Mouse (Mus musculus): ENCODE data around the gene Lias. TPM values are rescaled to one million over a fixed set of nuclear protein-coding genes. Genes with fewer than 3 reads are reported as not detected.

Lias gene
- polyA plus RNA-seq (2012; rRNA removed): 46.3 and 47.0 TPM in 2 replicates

DNA sequence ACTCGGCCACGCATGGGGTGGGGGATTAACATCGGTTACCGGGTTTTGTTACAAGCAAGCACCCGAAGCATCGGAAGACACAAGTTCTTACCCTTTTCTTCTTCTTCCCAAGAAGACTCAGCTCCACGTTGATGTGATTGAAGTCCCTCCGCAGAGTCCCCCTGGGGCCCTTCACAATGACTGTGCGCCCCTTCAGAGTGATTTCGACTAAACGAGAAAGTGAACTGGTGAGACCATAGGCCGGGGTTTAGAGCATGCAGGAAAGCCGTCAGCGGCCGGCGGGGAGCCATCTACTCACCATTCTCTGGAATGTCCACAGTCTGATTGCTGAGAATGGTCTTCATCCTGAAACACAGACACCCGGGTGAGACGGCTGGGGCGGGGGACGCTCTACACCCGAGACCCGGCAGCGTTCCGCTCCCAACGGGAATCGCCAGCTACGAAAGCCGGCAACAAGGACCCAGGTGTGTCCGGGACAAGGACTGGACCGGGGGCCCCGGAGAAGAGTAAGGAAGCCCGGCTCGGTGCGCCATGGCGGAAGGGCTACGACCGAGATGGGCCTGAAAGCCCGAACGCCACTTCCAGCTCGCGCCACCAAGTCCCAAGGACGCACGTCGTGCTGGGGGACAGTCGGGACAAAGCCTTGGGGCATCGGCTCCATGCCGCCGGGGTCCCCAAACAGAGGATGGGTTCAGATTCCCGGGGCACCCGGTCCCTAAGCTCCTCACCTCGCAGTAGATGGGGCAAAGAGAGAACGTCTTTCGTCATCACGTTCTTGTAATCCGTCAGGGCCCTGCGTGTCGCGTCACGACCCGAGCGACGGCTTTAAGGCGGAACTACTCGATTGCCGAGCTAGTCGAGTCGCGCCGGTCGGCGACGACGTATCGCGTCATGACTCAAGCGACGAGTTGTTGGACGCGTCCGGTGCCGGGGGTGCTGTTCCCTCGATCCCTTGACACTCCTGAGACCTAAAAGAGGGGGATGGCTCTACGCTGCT, at the start of gene Lias, which contains the start of gene Rpl9:
Gene Lias, plus strand, starts transcription at position 850 of the 997 bp plus-strand sequence.
Gene Rpl9, minus strand, starts transcription at position 797 of the 997 bp plus-strand sequence.
- no peaks in the 10 kb centered on the region; the same call in 1 of the 2 replicates for H3K4me1 ChIP-seq (ENCODE audit: control insufficient read depth, insufficient read depth, low read length)
- H3K27ac ChIP-seq (ENCODE audit: insufficient read depth, low read length): peak within 1 kb of the TSS; percentile 72
- peak within 1 kb of the TSS; percentile 86 for H3K4me3 ChIP-seq (replicated peaks; ENCODE audit: insufficient read depth, low read depth, low read length)
- TF ChIP-seq CTCF (IDR thresholded peaks at IDR 0.05; ENCODE audit: borderline replicate concordance, insufficient read depth, low read depth, low read length) (no peak), POLR2A (IDR thresholded peaks at IDR 0.05; ENCODE audit: borderline replicate concordance, insufficient read depth, low read length) (peak; percentile 89)
- peak; percentile 99 to 100 for DNase-seq
- WGBS: under 1% methylated on average over 83 of the region's 83 CpGs
- no peaks in the 10 kb centered on the region for H3K27me3 ChIP-seq (ENCODE audit: control insufficient read depth, insufficient read depth, low read length)

DNA sequence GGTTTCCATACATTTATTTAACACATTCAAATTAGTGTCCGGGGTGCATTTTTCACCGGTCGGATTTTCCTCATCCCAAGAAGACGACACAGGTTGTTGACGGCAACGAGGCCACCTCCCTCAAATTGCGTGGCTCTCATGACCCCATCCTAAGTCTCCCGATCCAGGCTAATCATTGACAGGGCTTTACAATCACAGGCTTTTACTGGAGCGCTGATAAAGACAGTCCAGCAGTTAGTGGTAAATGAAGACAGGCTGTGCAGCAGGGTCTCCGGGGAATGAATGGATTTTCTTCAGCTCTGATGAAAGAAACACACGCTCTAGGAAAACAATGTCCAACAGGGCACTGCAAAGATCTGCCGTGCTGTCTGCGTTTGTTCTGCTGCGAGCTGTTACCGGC, 43.1 kb upstream of the Lias start, which contains the start of gene Klb:
Gene Klb, plus strand, starts transcription at position 147 of the 400 bp plus-strand sequence.
- DNase-seq: no peak
- TF ChIP-seq POLR2A (IDR thresholded peaks at IDR 0.05; ENCODE audit: borderline replicate concordance, insufficient read depth, low read length) (no peak), CTCF (IDR thresholded peaks at IDR 0.05; ENCODE audit: borderline replicate concordance, insufficient read depth, low read depth, low read length) (no peak)
- Histone ChIP-seq H3K4me3 (replicated peaks; ENCODE audit: insufficient read depth, low read depth, low read length) (no peak within 1 kb of the TSS), H3K27me3 (ENCODE audit: control insufficient read depth, insufficient read depth, low read length) (no peaks in the 10 kb centered on the region), H3K27ac (ENCODE audit: insufficient read depth, low read length) (no peak within 1 kb of the TSS), H3K4me1 (ENCODE audit: control insufficient read depth, insufficient read depth, low read length) (no peaks in the 10 kb centered on the region)
- WGBS: 63% methylated on average over 15 of the region's 15 CpGs

DNA sequence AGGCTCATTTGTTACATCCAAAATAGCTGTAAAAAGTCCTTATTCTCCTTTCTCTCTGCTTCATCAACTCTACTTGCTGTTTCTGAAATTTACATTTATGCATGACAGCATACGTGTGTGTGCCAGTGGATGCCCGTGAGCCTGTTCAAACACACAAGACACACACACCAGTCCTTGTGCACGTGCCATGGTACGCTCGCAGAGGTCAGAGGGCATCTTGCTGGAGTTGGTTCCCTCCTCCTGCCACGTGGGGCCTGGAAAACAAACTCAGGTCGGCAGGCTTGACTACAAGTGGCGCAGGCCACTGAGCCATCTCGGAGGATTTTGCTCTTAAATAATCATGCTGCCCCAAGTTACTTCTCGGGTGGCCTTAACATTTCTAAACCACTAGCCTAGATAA, 40.8 kb upstream of the Lias start:
- Histone ChIP-seq H3K4me3 (replicated peaks; ENCODE audit: insufficient read depth, low read depth, low read length) (no peak overlapping the region), H3K4me1 (ENCODE audit: control insufficient read depth, insufficient read depth, low read length) (no peaks in the 10 kb centered on the region), H3K27ac (ENCODE audit: insufficient read depth, low read length) (no peak overlapping the region), H3K27me3 (ENCODE audit: control insufficient read depth, insufficient read depth, low read length) (no peaks in the 10 kb centered on the region)
- WGBS: 68% methylated on average over 10 of the region's 10 CpGs
- no peak for DNase-seq
- TF ChIP-seq POLR2A (IDR thresholded peaks at IDR 0.05; ENCODE audit: borderline replicate concordance, insufficient read depth, low read length) (no peak), CTCF (IDR thresholded peaks at IDR 0.05; ENCODE audit: borderline replicate concordance, insufficient read depth, low read depth, low read length) (no peak)

DNA sequence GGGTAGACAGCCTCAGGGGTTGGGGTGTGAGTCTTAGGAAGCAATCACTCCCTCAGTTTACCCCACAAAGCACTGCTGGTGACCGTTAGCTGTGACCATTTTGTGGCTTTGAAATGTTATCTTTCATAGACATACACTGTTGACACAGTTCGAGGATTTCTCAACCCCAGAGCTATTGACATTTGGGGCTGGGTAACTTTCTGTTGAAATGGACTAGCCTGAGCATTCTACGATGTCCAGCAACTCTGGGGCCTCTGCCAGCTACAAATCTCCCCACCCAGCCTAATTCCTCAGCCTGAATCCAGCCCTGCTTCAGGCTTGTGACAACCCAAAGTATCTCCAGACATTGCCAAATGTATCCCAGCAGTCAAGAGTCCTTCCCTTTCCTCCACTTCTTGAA, 37.2 kb upstream of the Lias start:
- Histone ChIP-seq H3K4me3 (replicated peaks; ENCODE audit: insufficient read depth, low read depth, low read length) (no peak overlapping the region), H3K27ac (ENCODE audit: insufficient read depth, low read length) (no peak overlapping the region), H3K27me3 (ENCODE audit: control insufficient read depth, insufficient read depth, low read length) (no peaks in the 10 kb centered on the region), H3K4me1 (ENCODE audit: control insufficient read depth, insufficient read depth, low read length) (no peaks in the 10 kb centered on the region)
- DNase-seq: no peak
- 83% methylated on average over 3 of the region's 3 CpGs for WGBS
- TF ChIP-seq CTCF (IDR thresholded peaks at IDR 0.05; ENCODE audit: borderline replicate concordance, insufficient read depth, low read depth, low read length) (no peak), POLR2A (IDR thresholded peaks at IDR 0.05; ENCODE audit: borderline replicate concordance, insufficient read depth, low read length) (no peak)

DNA sequence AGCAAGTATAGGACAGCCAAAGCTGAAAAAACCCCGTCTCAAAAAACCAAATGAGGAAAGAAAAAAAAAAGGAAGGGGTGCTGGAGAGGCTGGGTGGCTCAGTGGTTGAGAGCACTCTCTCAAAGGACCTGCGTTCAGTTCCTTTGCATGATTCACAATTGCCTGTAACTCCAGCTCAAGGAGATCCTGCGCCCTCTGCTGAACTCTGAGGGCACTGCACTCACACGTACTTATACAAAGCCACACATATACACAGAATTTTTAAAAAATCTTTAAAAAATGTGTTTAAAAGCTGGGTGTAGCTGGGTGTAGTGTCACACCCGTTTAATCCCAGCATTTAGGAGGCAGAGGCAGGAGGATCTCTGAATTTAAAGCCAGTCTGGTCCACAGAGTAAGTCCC, 36.3 kb upstream of the Lias start:
- no peak for DNase-seq
- Histone ChIP-seq H3K4me3 (replicated peaks; ENCODE audit: insufficient read depth, low read depth, low read length) (no peak overlapping the region), H3K27ac (ENCODE audit: insufficient read depth, low read length) (no peak overlapping the region), H3K4me1 (ENCODE audit: control insufficient read depth, insufficient read depth, low read length) (no peaks in the 10 kb centered on the region), H3K27me3 (ENCODE audit: control insufficient read depth, insufficient read depth, low read length) (no peaks in the 10 kb centered on the region; the same call in 1 of the 2 replicates)
- WGBS: 74% methylated on average over 5 of the region's 5 CpGs
- no peak for TF ChIP-seq CTCF (IDR thresholded peaks at IDR 0.05; ENCODE audit: borderline replicate concordance, insufficient read depth, low read depth, low read length)
- no peak for TF ChIP-seq POLR2A (IDR thresholded peaks at IDR 0.05; ENCODE audit: borderline replicate concordance, insufficient read depth, low read length)

DNA sequence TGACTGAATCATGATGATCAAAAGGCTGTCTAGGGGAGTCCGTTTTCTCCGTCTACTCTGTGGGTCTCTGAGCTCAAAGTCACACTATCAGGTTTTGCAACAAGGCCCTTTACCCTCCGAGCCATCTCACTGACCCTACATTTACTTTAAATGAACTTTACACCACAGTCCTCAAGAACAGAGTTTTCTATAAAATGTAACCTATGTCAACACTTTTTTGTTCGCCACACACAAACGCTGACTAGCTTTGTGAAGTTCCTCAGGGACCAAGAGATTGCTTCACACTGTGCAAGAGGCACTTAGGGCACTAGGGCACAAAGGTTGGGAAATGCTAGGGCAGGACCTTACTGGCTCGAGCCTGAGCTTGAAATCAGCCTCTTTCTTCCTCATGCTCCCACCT, 34.4 kb upstream of the Lias start:
- Histone ChIP-seq H3K4me3 (replicated peaks; ENCODE audit: insufficient read depth, low read depth, low read length) (no peak overlapping the region), H3K27me3 (ENCODE audit: control insufficient read depth, insufficient read depth, low read length) (no peaks in the 10 kb centered on the region; the same call in 1 of the 2 replicates), H3K27ac (ENCODE audit: insufficient read depth, low read length) (no peak overlapping the region), H3K4me1 (ENCODE audit: control insufficient read depth, insufficient read depth, low read length) (no peaks in the 10 kb centered on the region)
- DNase-seq: no peak
- WGBS: 85% methylated on average over 6 of the region's 6 CpGs
- no peak for TF ChIP-seq CTCF (IDR thresholded peaks at IDR 0.05; ENCODE audit: borderline replicate concordance, insufficient read depth, low read depth, low read length)
- no peak for TF ChIP-seq POLR2A (IDR thresholded peaks at IDR 0.05; ENCODE audit: borderline replicate concordance, insufficient read depth, low read length)

DNA sequence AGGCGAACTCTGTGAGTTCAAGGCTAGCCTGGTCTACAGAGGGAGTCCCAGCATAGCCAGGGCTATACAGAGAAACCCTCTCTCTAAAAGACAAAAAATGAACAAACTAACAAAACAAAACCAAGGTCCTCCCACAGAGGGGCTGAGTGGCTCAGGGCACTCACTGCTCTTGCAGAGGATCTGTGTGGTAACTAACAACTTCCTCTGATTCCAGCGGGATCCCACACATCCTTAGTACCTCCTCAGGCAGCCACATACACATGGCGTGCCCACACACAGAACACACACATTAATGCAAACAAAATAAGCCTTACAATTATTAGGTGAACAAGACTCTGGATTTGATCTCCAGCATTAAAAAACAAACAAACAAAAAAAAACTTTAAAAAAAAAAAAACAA, 33.5 kb upstream of the Lias start:
- 89% methylated on average over 3 of the region's 3 CpGs for WGBS
- Histone ChIP-seq H3K4me3 (replicated peaks; ENCODE audit: insufficient read depth, low read depth, low read length) (no peak overlapping the region), H3K4me1 (ENCODE audit: control insufficient read depth, insufficient read depth, low read length) (no peaks in the 10 kb centered on the region), H3K27ac (ENCODE audit: insufficient read depth, low read length) (no peak overlapping the region), H3K27me3 (ENCODE audit: control insufficient read depth, insufficient read depth, low read length) (no peaks in the 10 kb centered on the region; the same call in 1 of the 2 replicates)
- TF ChIP-seq POLR2A (IDR thresholded peaks at IDR 0.05; ENCODE audit: borderline replicate concordance, insufficient read depth, low read length) (no peak), CTCF (IDR thresholded peaks at IDR 0.05; ENCODE audit: borderline replicate concordance, insufficient read depth, low read depth, low read length) (no peak)
- DNase-seq: no peak

All from cerebellum, adult 2 months (tissue).